Mouse (Mus musculus) right cerebral cortex, adult 2 months (tissue): ENCODE measurements at regions not wholly inside any gene's neighbourhood (a gene's known extent, or its start where the extent isn't known, plus 50 kb on each side); places are given as distances from the start of the nearest gene placed in this dataset.

Experiments
- DNase-seq, 2 experiments: peaks; one replicate each; pipeline ENCODE4 v3.0.0; 2021 to 2022; ENCODE audit warnings: low spot score in 2 of 2

GRCm38 (mm10) chr13:38878718-38879669 is 81.7 kb downstream of the Slc35b3 start:
- peak; percentile 20 to 21 for DNase-seq

GRCm38 (mm10) chr13:38875923-38876322 is 84.8 kb downstream of the Slc35b3 start:
- DNase-seq = no peak

GRCm38 (mm10) chr13:38864002-38864401 is 96.7 kb downstream of the Slc35b3 start:
- no peak for DNase-seq

- no peak for DNase-seq
Measured at GRCm38 (mm10) chr13:38855742-38856141, 104.9 kb downstream of the Slc35b3 start.

- peak in 1 of 2 experiments; percentile 16 for DNase-seq
Measured at GRCm38 (mm10) chr13:38854986-38855385, 105.7 kb downstream of the Slc35b3 start.

GRCm38 (mm10) chr13:38852868-38853267 is 107.8 kb downstream of the Slc35b3 start:
- peak; percentile 7 to 21 for DNase-seq

- DNase-seq = no peak
Measured at GRCm38 (mm10) chr13:38851820-38852219, 108.9 kb downstream of the Slc35b3 start.

- DNase-seq = no peak
Measured at GRCm38 (mm10) chr13:38838231-38838630, 122.4 kb downstream of the Slc35b3 start.

- no peak for DNase-seq
Measured at GRCm38 (mm10) chr13:38825649-38826048, 135.0 kb downstream of the Slc35b3 start.

GRCm38 (mm10) chr13:38819526-38819925 is 141.1 kb downstream of the Slc35b3 start:
- no peak for DNase-seq

- DNase-seq = peak in 1 of 2 experiments; percentile 6
Measured at GRCm38 (mm10) chr13:38818781-38819180, 141.9 kb downstream of the Slc35b3 start.

- DNase-seq = no peak
Measured at GRCm38 (mm10) chr13:38816296-38816695, 144.4 kb downstream of the Slc35b3 start.

GRCm38 (mm10) chr13:38815002-38815707 is 145.5 kb downstream of the Slc35b3 start:
- DNase-seq = no peak

- no peak for DNase-seq
Measured at GRCm38 (mm10) chr13:38798514-38798913, 139.7 kb upstream of the Eef1e1 start.

GRCm38 (mm10) chr13:38793456-38793855 is 134.6 kb upstream of the Eef1e1 start:
- DNase-seq = no peak

GRCm38 (mm10) chr13:38780630-38781010 is 121.8 kb upstream of the Eef1e1 start:
- DNase-seq = no peak

- DNase-seq = no peak
Measured at GRCm38 (mm10) chr13:38779984-38780629, 121.2 kb upstream of the Eef1e1 start.

- no peak for DNase-seq
Measured at GRCm38 (mm10) chr13:38776546-38776945, 117.7 kb upstream of the Eef1e1 start.

GRCm38 (mm10) chr13:38772996-38773395 is 114.1 kb upstream of the Eef1e1 start:
- no peak for DNase-seq

- DNase-seq = no peak
Measured at GRCm38 (mm10) chr13:38766133-38766532, 107.3 kb upstream of the Eef1e1 start.

- no peak for DNase-seq
Measured at GRCm38 (mm10) chr13:38760261-38760660, 101.4 kb upstream of the Eef1e1 start.

- no peak for DNase-seq
Measured at GRCm38 (mm10) chr13:38756629-38757227, 97.9 kb upstream of the Eef1e1 start.
